Mouse (Mus musculus): Measurements from ENCODE around the gene Defa35.
"Not testable (repeated sequence)": the region's sequence is repeated elsewhere in the genome, so short reads cannot be mapped to it uniquely, and the experiment has no call there.

DNA sequence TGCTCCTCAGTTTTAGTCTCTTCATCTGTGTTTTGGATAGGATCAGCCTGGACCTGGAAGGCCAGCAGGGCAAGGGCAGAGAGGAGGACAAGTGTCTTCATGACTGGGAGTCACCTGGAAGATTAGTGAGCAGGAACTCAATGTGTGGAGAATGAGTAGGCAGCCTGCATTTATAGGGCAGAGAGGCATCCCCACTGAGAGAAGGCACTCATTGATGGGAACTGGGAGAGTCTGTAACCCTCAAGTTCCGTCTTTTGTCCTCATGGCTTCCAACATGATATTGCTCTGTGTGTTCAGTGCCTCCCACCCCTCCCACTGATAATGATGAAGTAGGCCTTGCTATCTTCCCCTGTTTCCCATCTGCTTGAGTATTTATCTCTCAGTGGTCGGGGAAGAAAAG, 31.1 kb downstream of the Defa35 start, which contains the start of gene Gm14851:
- TF ChIP-seq POU5F1 (IDR thresholded peaks at IDR 0.05; ENCODE audit: borderline replicate concordance, low read length); CTCF (conservative IDR thresholded peaks at IDR 0.05; ENCODE audit: low read length); NANOG (IDR thresholded peaks at IDR 0.05; ENCODE audit: borderline replicate concordance, low read length): not testable (repeated sequence)

Data from E14TG2a.4 (cell line).